Mouse (Mus musculus) intestine, postnatal 0 days (tissue): ENCODE measurements around the gene Hus1. TPM values are rescaled to one million over a fixed set of nuclear protein-coding genes. Genes with fewer than 3 reads are reported as not detected.

Source experiments
- ATAC-seq: fragments of 200-750 bp; cut with Nextera tagmentation; 2 replicates; pipeline ENCODE4 v1.8.0; 2017; ENCODE audit warnings: mild to moderate bottlenecking, moderate TSS enrichment, moderate library complexity
- H3K27ac ChIP-seq: fragments of 300-500 bp; sonication (generic); 2 replicates; pipeline ENCODE4 v1.5.1; 2014; ENCODE audit warnings: mild to moderate bottlenecking, low read depth, low read length, moderate library complexity
- H3K27me3 ChIP-seq: fragments of 300-500 bp; sonication (generic); replicated peaks from 2 replicates; pipeline ENCODE4 v1.6.1; 2014; ENCODE audit warnings: low read length, mixed read lengths; ENCODE audit not compliant: control insufficient read depth, insufficient read depth
- H3K36me3 ChIP-seq: fragments of 300-500 bp; sonication (generic); 2 replicates; pipeline ENCODE4 v1.6.1; 2014; ENCODE audit warnings: mild to moderate bottlenecking, moderate library complexity; ENCODE audit not compliant: control insufficient read depth, insufficient read depth
- H3K4me1 ChIP-seq: fragments of 300-500 bp; sonication (generic); replicated peaks from 2 replicates; pipeline ENCODE4 v1.6.1; 2014; ENCODE audit warnings: antibody characterized with exemption, low read length, mixed read lengths; ENCODE audit not compliant: control insufficient read depth, insufficient read depth
- H3K4me2 ChIP-seq: fragments of 300-500 bp; sonication (generic); replicated peaks from 2 replicates; pipeline ENCODE4 v1.6.1; 2014; ENCODE audit warnings: low read depth, mild to moderate bottlenecking, moderate library complexity
- H3K4me3 ChIP-seq: fragments of 300-500 bp; sonication (generic); 2 replicates; pipeline ENCODE4 v1.5.1; 2014; ENCODE audit warnings: low read depth, low read length
- H3K9ac ChIP-seq: fragments of 300-500 bp; sonication (generic); 2 replicates; pipeline ENCODE4 v1.6.1; 2014; ENCODE audit warnings: mild to moderate bottlenecking, low read depth, low read length
- H3K9me3 ChIP-seq: fragments of 300-500 bp; sonication (generic); 2 replicates; pipeline ENCODE4 v1.6.1; 2016; ENCODE audit warnings: mixed run types; ENCODE audit not compliant: control insufficient read depth
- CTCF ChIP-seq: sonication (generic); IDR thresholded peaks from 2 replicates; pipeline ENCODE4 v1.5.1; 2016; ENCODE audit warnings: low read depth, mild to moderate bottlenecking, control low read depth, antibody characterized with exemption, moderate library complexity
- WGBS: fragments of 180-500 bp; shearing (Covaris S2); extraction: QIAGEN DNeasy Blood & Tissue Kit; methylation state at CpG from one replicate; pipeline ENCODE4 v1.1.7; 2014; 5-methylcytosine and 5-hydroxymethylcytosine counted together
- polyA plus RNA-seq: library from polyadenylated mRNA; unstranded; fragments of >200 nt; fragmentation: Nextera tagmentation; extraction: Ambion mirVana; gene quantifications from 2 replicates; pipeline ENCODE4 v1.2.1, GENCODE M21; 2015

The Hus1 gene
- polyA plus RNA-seq, 1 experiment from 2014 or later: 4.5 TPM

DNA sequence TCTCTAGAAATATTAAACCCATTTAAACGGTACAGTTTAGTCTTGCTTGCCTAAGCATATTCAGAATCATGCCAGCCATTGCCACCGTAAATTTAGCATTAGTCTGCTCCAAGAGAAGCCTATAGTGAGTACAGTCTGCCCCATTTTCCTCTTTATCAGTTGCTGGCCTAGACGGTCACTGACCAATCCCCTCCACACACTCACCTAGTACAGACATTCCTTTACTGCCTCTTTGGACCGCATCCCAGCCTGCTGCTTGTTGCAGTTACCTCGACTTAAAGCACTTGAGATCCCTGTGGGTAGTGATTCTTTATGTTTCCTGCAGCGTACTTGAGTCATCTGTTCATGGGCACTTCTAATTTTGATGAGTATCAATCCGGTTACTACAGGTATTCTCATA is 13.8 kb upstream of the Hus1 start:
- Histone ChIP-seq H3K4me2 (no peak overlapping the region), H3K9me3 (no peaks in the 10 kb centered on the region), H3K4me3 (no peak overlapping the region), H3K36me3 (no peaks in the 10 kb centered on the region), H3K27ac (no peak overlapping the region), H3K27me3 (no peaks in the 10 kb centered on the region; the same call in 1 of the 2 replicates), H3K9ac (no peak overlapping the region), H3K4me1 (no peaks in the 10 kb centered on the region)
- no peak for ATAC-seq
- no peak for TF ChIP-seq CTCF
- WGBS: 75% methylated on average over 7 of the region's 7 CpGs

DNA sequence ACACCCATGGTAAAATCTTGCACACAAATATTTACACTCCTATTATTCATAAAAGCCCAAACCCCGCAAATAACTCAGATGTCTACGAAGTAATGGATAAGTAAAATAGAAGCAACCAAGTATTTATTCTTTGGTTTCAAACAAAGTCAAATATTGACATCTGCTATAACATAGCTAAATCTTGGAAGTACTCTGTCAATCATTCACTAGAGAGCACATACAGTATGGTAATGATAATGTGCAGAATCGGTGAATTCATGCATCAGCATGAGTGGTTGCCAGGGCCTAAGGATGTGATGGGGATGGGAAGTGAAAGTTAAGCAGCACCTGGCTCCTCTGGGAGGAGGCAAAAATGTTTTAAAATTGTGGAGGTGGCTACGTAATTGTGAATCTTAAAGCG is 9.2 kb upstream of the Hus1 start:
- Histone ChIP-seq H3K36me3 (no peaks in the 10 kb centered on the region), H3K9ac (no peak overlapping the region), H3K27me3 (no peaks in the 10 kb centered on the region; the same call in 1 of the 2 replicates), H3K4me2 (no peak overlapping the region), H3K27ac (no peak overlapping the region), H3K4me3 (no peak overlapping the region), H3K4me1 (no peaks in the 10 kb centered on the region), H3K9me3 (no peaks in the 10 kb centered on the region)
- WGBS: 65% methylated on average over 5 of the region's 5 CpGs
- no peak for ATAC-seq
- no peak for TF ChIP-seq CTCF

DNA sequence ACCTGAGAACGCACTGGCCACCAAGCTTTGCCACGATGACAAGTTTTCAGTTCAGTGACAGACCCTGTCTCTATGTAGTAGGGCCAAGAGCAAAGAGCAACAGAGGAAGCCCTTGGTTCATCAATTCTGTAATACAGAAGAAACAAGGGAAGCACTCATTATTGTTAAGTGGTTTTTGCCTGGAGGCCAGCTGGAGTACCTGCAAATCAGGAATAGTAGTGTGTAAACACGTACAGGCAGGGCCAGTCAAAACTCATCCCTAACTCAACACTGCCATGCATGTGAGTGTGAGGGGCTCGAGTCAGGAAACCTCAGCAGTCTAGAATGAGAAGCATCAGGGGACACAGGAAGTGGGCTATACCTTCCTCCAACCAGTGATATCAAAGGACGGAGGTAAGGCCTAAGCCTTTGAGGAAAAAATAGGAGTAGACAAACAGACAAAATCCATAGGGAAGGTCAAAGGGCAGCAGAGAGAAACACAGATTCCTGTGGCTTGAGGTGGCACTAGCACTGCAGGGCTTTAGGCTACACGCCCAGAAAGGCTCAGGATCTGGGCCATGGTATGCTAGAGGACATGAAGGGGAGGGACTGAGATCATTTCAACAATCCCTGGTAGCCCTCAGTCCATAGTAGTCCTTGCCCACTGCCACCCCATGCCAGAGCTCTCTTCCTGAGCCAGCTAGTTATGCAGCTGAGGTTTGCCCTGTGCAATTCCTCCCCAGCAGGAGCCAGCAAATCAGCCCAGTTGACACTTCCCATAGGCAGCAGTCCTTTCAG is 7.7 kb upstream of the Hus1 start:
- no peak for ATAC-seq
- H3K9ac ChIP-seq: no peak overlapping the region
- no peak overlapping the region for H3K4me3 ChIP-seq
- no peaks in the 10 kb centered on the region for H3K9me3 ChIP-seq
- TF ChIP-seq CTCF: no peak
- H3K27me3 ChIP-seq: no peaks in the 10 kb centered on the region; the same call in 1 of the 2 replicates
- no peak overlapping the region for H3K4me2 ChIP-seq
- no peaks in the 10 kb centered on the region for H3K36me3 ChIP-seq
- no peaks in the 10 kb centered on the region for H3K4me1 ChIP-seq
- no peak overlapping the region for H3K27ac ChIP-seq
- WGBS: 75% methylated on average over 6 of the region's 6 CpGs

DNA sequence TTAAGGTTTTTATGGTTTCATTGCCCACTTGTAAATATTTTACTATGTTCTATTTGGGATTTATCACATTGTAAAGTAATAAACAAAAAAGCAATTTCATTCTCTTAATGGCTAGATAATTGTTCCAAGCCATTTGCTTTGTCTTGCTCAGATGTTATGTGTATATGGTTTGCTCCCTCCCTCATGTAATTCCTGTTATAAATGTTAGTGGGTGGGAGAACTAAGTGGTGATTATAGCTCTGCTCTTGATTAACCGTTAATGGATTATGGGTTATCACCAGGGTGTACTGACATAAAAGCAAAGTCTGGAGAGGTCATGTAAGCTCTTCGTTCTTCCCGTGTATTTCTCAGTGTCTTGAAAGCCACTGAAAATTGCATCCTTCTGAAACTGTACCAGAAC is 3.7 kb upstream of the Hus1 start:
- WGBS: 34% methylated on average over 3 of the region's 3 CpGs
- Histone ChIP-seq H3K27me3 (no peaks in the 10 kb centered on the region), H3K9ac (no peak overlapping the region), H3K36me3 (no peaks in the 10 kb centered on the region), H3K4me1 (no peaks in the 10 kb centered on the region), H3K4me3 (no peak overlapping the region), H3K4me2 (no peak overlapping the region), H3K9me3 (no peaks in the 10 kb centered on the region), H3K27ac (no peak overlapping the region)
- no peak for ATAC-seq
- no peak for TF ChIP-seq CTCF

DNA sequence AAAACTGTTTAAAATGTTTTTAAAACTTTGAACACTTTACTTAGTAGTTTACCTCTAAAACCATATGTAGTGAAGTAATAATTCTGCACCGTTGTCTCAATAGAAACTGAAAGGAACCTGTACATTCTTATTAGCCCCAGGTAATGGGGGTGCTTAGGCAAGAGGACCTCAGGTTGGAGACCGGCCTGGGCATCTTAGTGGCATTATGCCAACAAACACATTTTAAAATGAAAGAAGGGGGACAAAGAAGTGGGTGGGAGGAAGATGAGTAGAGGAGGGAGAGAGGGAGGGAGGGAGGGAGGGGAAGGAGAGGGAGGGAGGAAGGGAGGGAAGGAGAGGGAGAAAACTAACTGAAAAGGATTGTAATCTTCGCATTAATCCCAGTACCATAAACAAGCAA is 357 bp upstream of the Hus1 start:
- ATAC-seq: peak; percentile 57
- no peaks in the 10 kb centered on the region for H3K27me3 ChIP-seq
- peak overlapping the region; percentile 73 for H3K4me3 ChIP-seq
- H3K4me1 ChIP-seq: no peaks in the 10 kb centered on the region
- H3K36me3 ChIP-seq: peaks cover 6% of the 10 kb centered on the region
- H3K9me3 ChIP-seq: no peaks in the 10 kb centered on the region
- H3K9ac ChIP-seq: peak overlapping the region; percentile 71; the same call in 1 of the 2 replicates
- peak overlapping the region; percentile 73 for H3K4me2 ChIP-seq
- peak overlapping the region; percentile 66; the same call in 1 of the 2 replicates for H3K27ac ChIP-seq
- TF ChIP-seq CTCF: no peak
- 3% methylated on average over 3 of the region's 3 CpGs for WGBS

DNA sequence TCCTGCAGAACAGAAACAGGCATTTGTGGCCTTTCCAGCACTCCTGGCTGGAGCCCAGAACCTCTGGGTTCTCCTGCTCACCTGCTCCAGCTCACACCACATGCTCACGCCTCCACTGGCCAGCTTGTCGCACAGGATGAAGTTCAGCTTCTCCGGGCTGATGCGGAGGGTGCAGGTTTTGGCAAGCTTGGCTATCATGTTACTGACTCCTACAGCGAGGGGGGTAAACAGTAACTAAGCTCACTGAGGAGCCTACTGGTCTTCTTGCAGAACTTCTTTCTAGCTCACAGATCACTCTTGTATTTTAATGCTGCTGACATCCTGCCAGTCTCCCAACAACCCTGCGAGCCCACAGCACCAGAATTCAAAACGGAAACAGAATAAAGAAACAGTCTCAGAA is 575 bp downstream of the Hus1 start:
- under 1% methylated on average over 7 of the region's 7 CpGs for WGBS
- H3K9ac ChIP-seq: peak overlapping the region; percentile 71
- peaks cover 14% of the 10 kb centered on the region for H3K36me3 ChIP-seq
- H3K4me3 ChIP-seq: peak overlapping the region; percentile 73
- peak; percentile 48 for ATAC-seq
- H3K4me2 ChIP-seq: peak overlapping the region; percentile 73
- no peaks in the 10 kb centered on the region for H3K9me3 ChIP-seq
- H3K4me1 ChIP-seq: no peaks in the 10 kb centered on the region
- TF ChIP-seq CTCF: no peak
- peak overlapping the region; percentile 66 for H3K27ac ChIP-seq
- no peaks in the 10 kb centered on the region for H3K27me3 ChIP-seq
